Mouse (Mus musculus) urinary bladder, postnatal 14 days (tissue): ENCODE measurements around the gene Rbbp9.
"Not testable (repeated sequence)": the region's sequence is repeated elsewhere in the genome, so short reads cannot be mapped to it uniquely, and the experiment has no call there.

Source experiments
- DNase-seq: peaks from one replicate; pipeline ENCODE4 v3.0.0; 2021; ENCODE audit warnings: low spot score

Gene Rbbp9

GRCm38 (mm10) chr2:144550529-144550928 lies at the start of gene Rbbp9:
TSS of gene Rbbp9 (minus strand) at chr2:144550869.
- DNase-seq, result peak; percentile 40

GRCm38 (mm10) chr2:144599831-144600687 lies 49.4 kb upstream of the Rbbp9 start, which contains the start of gene Dtd1:
TSS of gene Dtd1 (plus strand) at chr2:144599897.
- peak; percentile 89 for DNase-seq

GRCm38 (mm10) chr2:144598006-144598405 lies 47.3 kb upstream of the Rbbp9 start:
- DNase-seq, result no peak

- peak; percentile 79 for DNase-seq
Measured at GRCm38 (mm10) chr2:144593951-144594651, 43.4 kb upstream of the Rbbp9 start, which contains the start of gene Smim26. TSS of gene Smim26 (plus strand) at chr2:144594054.

- not testable (repeated sequence) for DNase-seq
Measured at GRCm38 (mm10) chr2:144593036-144593435, 42.4 kb upstream of the Rbbp9 start.

- DNase-seq, result no peak
Measured at GRCm38 (mm10) chr2:144588723-144589122, 38.1 kb upstream of the Rbbp9 start.

GRCm38 (mm10) chr2:144555820-144556552 lies 5.3 kb upstream of the Rbbp9 start, which contains the start of gene Sec23b:
TSS of gene Sec23b (plus strand) at chr2:144556229.
- peak; percentile 96 for DNase-seq

- DNase-seq, result no peak
Measured at GRCm38 (mm10) chr2:144555286-144555819, 4.7 kb upstream of the Rbbp9 start.

- no peak for DNase-seq
Measured at GRCm38 (mm10) chr2:144553905-144554304, 3.2 kb upstream of the Rbbp9 start.

- no peak for DNase-seq
Measured at GRCm38 (mm10) chr2:144547559-144547958, 3.1 kb downstream of the Rbbp9 start.

GRCm38 (mm10) chr2:144545481-144545880 lies 5.2 kb downstream of the Rbbp9 start:
- no peak for DNase-seq

- no peak for DNase-seq
Measured at GRCm38 (mm10) chr2:144545061-144545460, 5.6 kb downstream of the Rbbp9 start.

GRCm38 (mm10) chr2:144544630-144545029 lies 6.0 kb downstream of the Rbbp9 start:
- DNase-seq, result no peak

GRCm38 (mm10) chr2:144543670-144544069 lies 7.0 kb downstream of the Rbbp9 start:
- no peak for DNase-seq

- DNase-seq, result no peak
Measured at GRCm38 (mm10) chr2:144541246-144541645, 9.4 kb downstream of the Rbbp9 start.

GRCm38 (mm10) chr2:144537123-144537522 lies 13.5 kb downstream of the Rbbp9 start:
- DNase-seq, result no peak

GRCm38 (mm10) chr2:144527821-144528174 lies 22.9 kb downstream of the Rbbp9 start:
- DNase-seq, result no peak

GRCm38 (mm10) chr2:144526981-144527820 lies 23.5 kb downstream of the Rbbp9 start, which contains the start of the genes Dzank1 and Polr3f:
TSS of gene Dzank1 (minus strand) at chr2:144527414.
TSS of gene Polr3f (plus strand) at chr2:144527718.
- peak; percentile 95 for DNase-seq

- DNase-seq, result no peak
Measured at GRCm38 (mm10) chr2:144525856-144526255, 24.8 kb downstream of the Rbbp9 start.

GRCm38 (mm10) chr2:144519772-144520171 lies 30.9 kb downstream of the Rbbp9 start:
- DNase-seq, result no peak

GRCm38 (mm10) chr2:144514619-144515018 lies 36.0 kb downstream of the Rbbp9 start:
- no peak for DNase-seq
